Mouse (Mus musculus): ENCODE results near the gene Cox17. TPM values are rescaled to one million over a fixed set of nuclear protein-coding genes. Genes with fewer than 3 reads are reported as not detected.

Gene Cox17
- polyA plus RNA-seq, 1 experiment = 653 TPM

GRCm38 (mm10) chr16:38392126-38392894, 45.5 kb downstream of the Cox17 start:
- Histone ChIP-seq H3K27me3 (ENCODE audit: control insufficient read depth, insufficient read depth, insufficient read length) (no peaks in the 10 kb centered on the region), H3K4me3 (no peak overlapping the region)

GRCm38 (mm10) chr16:38394191-38394618, 47.4 kb downstream of the Cox17 start:
- Histone ChIP-seq H3K4me3 (no peak overlapping the region), H3K4me2 (ENCODE audit: low read depth) (peak overlapping the region; percentile 71), H3K27me3 (ENCODE audit: control insufficient read depth, insufficient read depth, insufficient read length) (no peaks in the 10 kb centered on the region), H3K36me3 (ENCODE audit: control insufficient read depth, insufficient read depth) (no peaks in the 10 kb centered on the region), H3K79me2 (ENCODE audit: control insufficient read depth, insufficient read depth) (no peaks in the 10 kb centered on the region), H3ac (ENCODE audit: control insufficient read depth, insufficient read length) (no peak overlapping the region)
- TF ChIP-seq TCF12 (IDR thresholded peaks at IDR 0.05; ENCODE audit: insufficient read depth, poor library complexity, severe bottlenecking) = no peak
- TF ChIP-seq MYOD1 (IDR thresholded peaks at IDR 0.05; ENCODE audit: control insufficient read depth in 1 of 3, insufficient read length in 2 of 3, low read depth in 2 of 3) = peak in 1 of 3 experiments; percentile 14
- TF ChIP-seq MYOG (IDR thresholded peaks at IDR 0.05; ENCODE audit: control insufficient read depth in 1 of 3, insufficient read depth in 1 of 3, insufficient read length in 2 of 3, low read depth in 2 of 3) = no peak
- no peak for TF ChIP-seq MAX (IDR thresholded peaks at IDR 0.05; ENCODE audit: low read depth)
- TF ChIP-seq CEBPB (IDR thresholded peaks at IDR 0.05; ENCODE audit: insufficient read depth, poor library complexity, severe bottlenecking) = peak; percentile 80
- peak; percentile 53 for TF ChIP-seq POLR2A (IDR thresholded peaks at IDR 0.05; ENCODE audit: insufficient read length, low read depth)
- TF ChIP-seq USF1 (IDR thresholded peaks at IDR 0.05; ENCODE audit: low read depth) = no peak
- peak; percentile 43 for TF ChIP-seq POLR2AphosphoS2 (IDR thresholded peaks at IDR 0.05; ENCODE audit: insufficient read length, low read depth)

More at GRCm38 (mm10) chr16:38392126-38392894, 45.5 kb downstream of the Cox17 start:
- Histone ChIP-seq H3K79me2 (ENCODE audit: control insufficient read depth, insufficient read depth) (no peaks in the 10 kb centered on the region), H3ac (ENCODE audit: control insufficient read depth, insufficient read length) (no peak overlapping the region), H3K4me2 (ENCODE audit: low read depth) (no peak overlapping the region), H3K36me3 (ENCODE audit: control insufficient read depth, insufficient read depth) (no peaks in the 10 kb centered on the region)
- no peak for TF ChIP-seq POLR2AphosphoS2 (IDR thresholded peaks at IDR 0.05; ENCODE audit: insufficient read length, low read depth)
- TF ChIP-seq MYOG (IDR thresholded peaks at IDR 0.05; ENCODE audit: control insufficient read depth in 1 of 3, insufficient read depth in 1 of 3, insufficient read length in 2 of 3, low read depth in 2 of 3) = peak in 1 of 3 experiments; percentile 4

GRCm38 (mm10) chr16:38395060-38395730, 48.4 kb downstream of the Cox17 start:
- Histone ChIP-seq H3K4me2 (ENCODE audit: low read depth) (peak overlapping the region; percentile 71), H3K79me2 (ENCODE audit: control insufficient read depth, insufficient read depth) (no peaks in the 10 kb centered on the region), H3K27me3 (ENCODE audit: control insufficient read depth, insufficient read depth, insufficient read length) (no peaks in the 10 kb centered on the region), H3K36me3 (ENCODE audit: control insufficient read depth, insufficient read depth) (no peaks in the 10 kb centered on the region), H3ac (ENCODE audit: control insufficient read depth, insufficient read length) (no peak overlapping the region), H3K4me3 (no peak overlapping the region)
- TF ChIP-seq TCF3 (IDR thresholded peaks at IDR 0.05; ENCODE audit: insufficient read length, low read depth) (no peak), POLR2A (IDR thresholded peaks at IDR 0.05; ENCODE audit: insufficient read length, low read depth) (no peak), TCF12 (IDR thresholded peaks at IDR 0.05; ENCODE audit: insufficient read depth, poor library complexity, severe bottlenecking) (no peak), E2F4 (IDR thresholded peaks at IDR 0.05; ENCODE audit: insufficient read depth) (no peak), POLR2AphosphoS2 (IDR thresholded peaks at IDR 0.05; ENCODE audit: insufficient read length, low read depth) (no peak), MYOG (IDR thresholded peaks at IDR 0.05; ENCODE audit: control insufficient read depth in 1 of 3, insufficient read depth in 1 of 3, insufficient read length in 2 of 3, low read depth in 2 of 3) (no peak), USF1 (IDR thresholded peaks at IDR 0.05; ENCODE audit: low read depth) (no peak), MAX (IDR thresholded peaks at IDR 0.05; ENCODE audit: low read depth) (no peak), REST (IDR thresholded peaks at IDR 0.05; ENCODE audit: insufficient read depth, insufficient read length) (no peak), SRF (IDR thresholded peaks at IDR 0.05; ENCODE audit: control insufficient read depth, insufficient read length, low read depth) (no peak), CEBPB (IDR thresholded peaks at IDR 0.05; ENCODE audit: insufficient read depth, poor library complexity, severe bottlenecking) (no peak), MYOD1 (IDR thresholded peaks at IDR 0.05; ENCODE audit: control insufficient read depth in 1 of 3, insufficient read length in 2 of 3, low read depth in 2 of 3) (no peak)

DNA sequence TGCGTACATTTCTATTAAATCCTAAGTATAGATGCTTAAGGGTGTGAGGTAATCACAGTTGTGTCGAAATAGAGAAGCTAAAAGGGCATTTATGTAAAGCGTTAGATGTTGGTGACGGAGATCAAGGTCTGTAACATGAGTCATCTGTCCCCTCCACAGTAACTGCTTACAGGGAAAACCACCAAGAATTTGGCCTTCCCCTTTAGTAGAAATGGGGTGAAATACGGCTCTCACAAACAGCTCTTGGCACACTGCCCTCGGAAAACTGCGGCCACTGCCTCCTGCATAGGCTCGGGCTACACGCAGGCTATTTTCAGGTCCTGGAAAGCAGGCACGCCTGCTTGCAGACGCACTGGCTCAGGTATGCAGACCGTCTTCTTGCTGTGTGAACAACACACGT, 49.4 kb downstream of the Cox17 start:
- H3K36me3 ChIP-seq (ENCODE audit: control insufficient read depth, insufficient read depth) = no peaks in the 10 kb centered on the region
- H3K4me2 ChIP-seq (ENCODE audit: low read depth) = peak overlapping the region; percentile 69
- H3K27me3 ChIP-seq (ENCODE audit: control insufficient read depth, insufficient read depth, insufficient read length) = no peaks in the 10 kb centered on the region
- H3K79me2 ChIP-seq (ENCODE audit: control insufficient read depth, insufficient read depth) = no peaks in the 10 kb centered on the region
- no peak overlapping the region for H3K4me3 ChIP-seq
- H3ac ChIP-seq (ENCODE audit: control insufficient read depth, insufficient read length) = no peak overlapping the region
- TF ChIP-seq MYOG (IDR thresholded peaks at IDR 0.05; ENCODE audit: control insufficient read depth in 1 of 3, insufficient read depth in 1 of 3, insufficient read length in 2 of 3, low read depth in 2 of 3) (peak in 1 of 3 experiments; percentile 53), MAX (IDR thresholded peaks at IDR 0.05; ENCODE audit: low read depth) (no peak), E2F4 (IDR thresholded peaks at IDR 0.05; ENCODE audit: insufficient read depth) (no peak), TCF12 (IDR thresholded peaks at IDR 0.05; ENCODE audit: insufficient read depth, poor library complexity, severe bottlenecking) (no peak), POLR2AphosphoS2 (IDR thresholded peaks at IDR 0.05; ENCODE audit: insufficient read length, low read depth) (no peak), POLR2A (IDR thresholded peaks at IDR 0.05; ENCODE audit: insufficient read length, low read depth) (no peak), MYOD1 (IDR thresholded peaks at IDR 0.05; ENCODE audit: control insufficient read depth in 1 of 3, insufficient read length in 2 of 3, low read depth in 2 of 3) (peak in 1 of 3 experiments; percentile 47), CEBPB (IDR thresholded peaks at IDR 0.05; ENCODE audit: insufficient read depth, poor library complexity, severe bottlenecking) (peak; percentile 83)
